Mouse (Mus musculus): Measurements from ENCODE around the gene Olfr371. TPM values are rescaled to one million over a fixed set of nuclear protein-coding genes. Genes with fewer than 3 reads are reported as not detected.

Gene Olfr371
- not detected in 2 replicates for total RNA-seq (2023)

GRCm38 (mm10) chr8:85225688-85226087 lies at the start of gene Olfr371:
Olfr371 (plus strand) TSS chr8:85225988.

Other genes starting within 250 kb of the Olfr371 start
- 1,149 and 1,207 TPM in 2 replicates for gene Junb, start 247.3 kb upstream of the Olfr371 start, total RNA-seq (2023)
- 0.54 and 1.8 TPM in 2 replicates for gene Hook2, start 235.4 kb upstream of the Olfr371 start, total RNA-seq (2023)
- not detected in 2 replicates for gene Best2, start 211.5 kb upstream of the Olfr371 start, total RNA-seq (2023)
- 53.9 and 55.6 TPM in 2 replicates for gene Asna1, start 200.7 kb upstream of the Olfr371 start, total RNA-seq (2023)
- 154 and 161 TPM in 2 replicates for gene Trir, start 199.2 kb upstream of the Olfr371 start, total RNA-seq (2023)
- 28.2 and 28.5 TPM in 2 replicates for gene Tnpo2, start 189.1 kb upstream of the Olfr371 start, total RNA-seq (2023)
- 4.7 and 10.4 TPM in 2 replicates for gene Fbxw9, start 165.9 kb upstream of the Olfr371 start, total RNA-seq (2023)
- gene Gm5741, start 158.0 kb upstream of the Olfr371 start, total RNA-seq (2023): not detected in 2 replicates
- gene Dhps, start 154.2 kb upstream of the Olfr371 start, total RNA-seq (2023): 37.9 and 52.8 TPM in 2 replicates
- 28.6 and 31.0 TPM in 2 replicates for gene Wdr83os, start 145.2 kb upstream of the Olfr371 start, total RNA-seq (2023)
- gene Wdr83, start 144.7 kb upstream of the Olfr371 start, total RNA-seq (2023): 8.1 and 13.9 TPM in 2 replicates
- gene Man2b1, start 142.7 kb upstream of the Olfr371 start, total RNA-seq (2023): 289 and 376 TPM in 2 replicates
- not detected in 2 replicates for gene Zfp791, start 102.9 kb upstream of the Olfr371 start, total RNA-seq (2023)
- not detected in 2 replicates for gene Cks1brt, start 74.1 kb upstream of the Olfr371 start, total RNA-seq (2023)
- 32.2 and 43.4 TPM in 2 replicates for gene Orc6, start 73.6 kb downstream of the Olfr371 start, total RNA-seq (2023)
- gene Vps35, start 73.8 kb downstream of the Olfr371 start, total RNA-seq (2023): 82.6 and 92.7 TPM in 2 replicates
- gene Mylk3, start 160.4 kb downstream of the Olfr371 start, total RNA-seq (2023): 0.25 and 0.32 TPM in 2 replicates
- gene 4921524J17Rik, start 206.8 kb downstream of the Olfr371 start, total RNA-seq (2023): 10.1 and 11.1 TPM in 2 replicates